Mouse (Mus musculus) small intestine, adult 2 months (tissue): Measurements from ENCODE around the gene Mcoln3. TPM values are rescaled to one million over a fixed set of nuclear protein-coding genes. Genes with fewer than 3 reads are reported as not detected.

Source experiments
- H3K27ac ChIP-seq: fragments of 200-500 bp; 2 replicates; pipeline ENCODE4 v1.5.1; 2012; ENCODE audit warnings: low read depth, low read length, control low read depth, inconsistent platforms; ENCODE audit not compliant: insufficient read depth
- H3K27me3 ChIP-seq: fragments of 200-500 bp; 2 replicates; pipeline ENCODE4 v1.6.1; 2012; ENCODE audit warnings: mild to moderate bottlenecking, moderate library complexity, low read length, inconsistent platforms; ENCODE audit not compliant: control insufficient read depth, insufficient read depth
- H3K36me3 ChIP-seq: fragments of 200-500 bp; 2 replicates; pipeline ENCODE4 v1.6.1; 2012; ENCODE audit warnings: mild to moderate bottlenecking, low read length, control low read depth, inconsistent platforms; ENCODE audit not compliant: control insufficient read depth, insufficient read depth
- H3K4me1 ChIP-seq: fragments of 200-500 bp; 2 replicates; pipeline ENCODE4 v1.6.1; 2012; ENCODE audit warnings: low read length, inconsistent platforms, mixed read lengths; ENCODE audit not compliant: control insufficient read depth, insufficient read depth, insufficient read length
- H3K4me3 ChIP-seq: fragments of 200-500 bp; 2 replicates; pipeline ENCODE4 v1.5.1; 2012; ENCODE audit warnings: low read depth, mild to moderate bottlenecking, control low read depth, inconsistent platforms, low read length, moderate library complexity
- CTCF ChIP-seq: fragments of 200-500 bp; IDR thresholded peaks from 2 replicates; pipeline ENCODE4 v1.5.1; 2012; ENCODE audit warnings: low read depth, mild to moderate bottlenecking, control low read depth, inconsistent platforms, low read length, moderate library complexity, mixed read lengths; ENCODE audit not compliant: insufficient replicate concordance, insufficient read length; ENCODE audit errors: extremely low read depth
- POLR2A ChIP-seq: fragments of 200-500 bp; IDR thresholded peaks from 2 replicates; pipeline ENCODE4 v1.6.1; 2012; ENCODE audit warnings: low read depth, mild to moderate bottlenecking, control low read depth, inconsistent platforms, low read length, moderate library complexity
- WGBS: fragments of 180-500 bp; shearing (Covaris S2); methylation state at CpG from one replicate; pipeline ENCODE4 v1.1.7; 2018; 5-methylcytosine and 5-hydroxymethylcytosine counted together
- polyA plus RNA-seq: library from polyadenylated mRNA; depleted of rRNA; stranded (reverse); fragments of >200 nt; gene quantifications from 2 replicates; pipeline ENCODE4 v1.2.3, GENCODE M21; 2012

Gene Mcoln3
- polyA plus RNA-seq, 1 experiment = 0.25 TPM

- H3K4me3 ChIP-seq = no peak overlapping the region
- no peak for TF ChIP-seq POLR2A
- TF ChIP-seq CTCF = no peak
- no peaks in the 10 kb centered on the region for H3K36me3 ChIP-seq
- 37% methylated on average over 13 of the region's 13 CpGs for WGBS
- H3K4me1 ChIP-seq = peaks cover 26% of the 10 kb centered on the region; the same call in 1 of the 2 replicates
- H3K27me3 ChIP-seq = no peaks in the 10 kb centered on the region
- H3K27ac ChIP-seq = peak overlapping the region; percentile 48
These were observed 38.7 kb downstream of the Mcoln3 start for GRCm38 (mm10) chr3:146155628-146156576.

GRCm38 (mm10) chr3:146156811-146157210 lies 39.6 kb downstream of the Mcoln3 start:
- Histone ChIP-seq H3K36me3 (no peaks in the 10 kb centered on the region), H3K27me3 (no peaks in the 10 kb centered on the region), H3K4me1 (peaks cover 22% of the 10 kb centered on the region; the same call in 1 of the 2 replicates), H3K4me3 (no peak overlapping the region), H3K27ac (no peak overlapping the region)
- TF ChIP-seq CTCF = no peak
- WGBS = 82% methylated on average over 2 of the region's 2 CpGs

GRCm38 (mm10) chr3:146158039-146158438 lies 40.8 kb downstream of the Mcoln3 start:
- TF ChIP-seq CTCF = no peak
- Histone ChIP-seq H3K27ac (no peak overlapping the region), H3K36me3 (no peaks in the 10 kb centered on the region), H3K27me3 (no peaks in the 10 kb centered on the region), H3K4me3 (no peak overlapping the region), H3K4me1 (peaks cover 23% of the 10 kb centered on the region; the same call in 1 of the 2 replicates)
- 20% methylated on average over 4 of the region's 4 CpGs for WGBS

- TF ChIP-seq POLR2A = no peak
- TF ChIP-seq CTCF = no peak
- 79% methylated on average over 2 of the region's 2 CpGs for WGBS
- no peaks in the 10 kb centered on the region for H3K27me3 ChIP-seq
- no peak overlapping the region for H3K27ac ChIP-seq
- no peak overlapping the region for H3K4me3 ChIP-seq
- peaks cover 32% of the 10 kb centered on the region for H3K4me1 ChIP-seq
- peaks cover 3% of the 10 kb centered on the region; the same call in 1 of the 2 replicates for H3K36me3 ChIP-seq
These were observed 42.1 kb downstream of the Mcoln3 start for GRCm38 (mm10) chr3:146159360-146159759.

GRCm38 (mm10) chr3:146162197-146162596 lies 44.9 kb downstream of the Mcoln3 start:
- no peak overlapping the region for H3K4me3 ChIP-seq
- TF ChIP-seq POLR2A (no peak), CTCF (no peak)
- H3K27ac ChIP-seq = 0 out of 2 replicates have a peak overlapping the region, but pooled peaks have one; percentile 42
- H3K27me3 ChIP-seq = no peaks in the 10 kb centered on the region
- 22% methylated on average over 4 of the region's 4 CpGs for WGBS
- H3K36me3 ChIP-seq = peaks cover 14% of the 10 kb centered on the region
- H3K4me1 ChIP-seq = peaks cover 20% of the 10 kb centered on the region

GRCm38 (mm10) chr3:146169356-146169755 lies 52.1 kb downstream of the Mcoln3 start:
- no peak overlapping the region for H3K4me3 ChIP-seq
- H3K36me3 ChIP-seq = peaks cover 30% of the 10 kb centered on the region
- 90% methylated on average over 4 of the region's 4 CpGs for WGBS
- peaks cover 5% of the 10 kb centered on the region; the same call in 1 of the 2 replicates for H3K4me1 ChIP-seq
- peak overlapping the region; percentile 19; the same call in 1 of the 2 replicates for H3K27ac ChIP-seq
- TF ChIP-seq POLR2A = no peak
- no peak for TF ChIP-seq CTCF
- H3K27me3 ChIP-seq = no peaks in the 10 kb centered on the region

- Histone ChIP-seq H3K4me1 (peaks cover 4% of the 10 kb centered on the region; the same call in 1 of the 2 replicates), H3K27ac (no peak overlapping the region), H3K36me3 (peaks cover 32% of the 10 kb centered on the region), H3K4me3 (no peak overlapping the region), H3K27me3 (no peaks in the 10 kb centered on the region)
- 87% methylated on average over 5 of the region's 5 CpGs for WGBS
- TF ChIP-seq POLR2A (no peak), CTCF (no peak)
These were observed 55.8 kb downstream of the Mcoln3 start for GRCm38 (mm10) chr3:146173030-146173429.
